Mouse (Mus musculus) kidney, postnatal 14 days (tissue): Measurements from ENCODE around the gene Bco1.

ENCODE experiments used
- DNase-seq: peaks from one replicate; pipeline ENCODE4 v3.0.0; 2022; ENCODE audit warnings: mixed read lengths

The Bco1 gene

DNA sequence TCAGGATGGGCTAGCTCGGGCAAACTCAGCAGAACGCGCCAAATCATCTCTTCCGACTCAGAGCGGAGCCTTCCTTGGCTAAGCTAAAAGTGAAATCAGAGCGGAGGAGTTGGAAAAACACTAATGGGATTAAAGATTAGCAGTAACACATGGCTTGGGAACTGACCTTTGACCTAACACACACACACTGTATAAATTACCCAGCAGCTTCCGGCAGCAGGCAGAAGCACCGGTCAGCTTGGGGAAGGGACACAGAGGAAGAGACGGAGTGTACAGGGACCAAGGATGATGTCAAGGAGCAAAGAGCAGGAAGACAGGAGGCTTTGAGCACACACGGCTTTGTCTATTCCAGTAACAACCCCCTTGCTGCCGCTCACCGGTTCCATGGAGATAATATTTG, at the start of gene Bco1:
Bco1 (plus strand) TSS at position 208 of the 400 bp plus-strand sequence.
- DNase-seq, result peak; percentile 76

DNA sequence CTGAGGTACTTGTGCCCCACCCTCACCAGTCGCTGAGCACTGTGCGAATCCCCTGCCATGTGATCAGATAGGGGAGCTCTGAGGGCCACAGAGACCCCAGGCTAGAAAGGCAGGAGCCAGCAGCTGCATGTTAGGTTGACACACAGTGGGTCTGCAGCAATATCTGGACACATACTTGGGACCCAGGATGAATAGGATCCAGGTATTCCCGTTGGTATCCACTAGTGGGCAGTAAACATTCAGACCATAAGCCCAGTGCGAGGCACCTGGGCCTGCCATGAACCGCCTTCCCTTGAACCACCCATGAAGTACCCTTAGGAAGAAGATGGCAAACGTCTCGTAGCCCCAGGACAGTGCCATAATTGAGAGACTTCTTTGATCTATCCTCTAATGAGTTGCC, 46.2 kb upstream of the Bco1 start:
- DNase-seq, result no peak

DNA sequence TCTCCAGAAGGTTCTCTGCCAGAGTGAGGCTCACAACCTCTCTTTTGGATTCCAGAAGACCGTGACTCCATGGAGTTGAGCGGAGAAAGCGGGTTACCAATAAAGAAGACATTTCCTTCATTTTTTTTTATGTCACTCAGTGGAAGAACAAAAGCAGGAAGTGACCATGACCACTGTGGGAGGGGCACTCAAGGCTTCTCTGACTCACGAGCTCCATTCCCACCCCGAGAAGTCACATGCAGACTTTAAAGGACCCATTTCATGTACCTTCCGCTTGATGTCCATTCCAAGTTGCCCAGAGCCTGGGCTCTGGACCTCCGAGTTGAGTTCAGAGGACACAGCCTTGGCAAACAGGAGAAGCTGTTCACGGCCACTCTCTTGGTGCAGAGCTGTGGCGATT, 44.9 kb upstream of the Bco1 start:
- DNase-seq, result no peak

DNA sequence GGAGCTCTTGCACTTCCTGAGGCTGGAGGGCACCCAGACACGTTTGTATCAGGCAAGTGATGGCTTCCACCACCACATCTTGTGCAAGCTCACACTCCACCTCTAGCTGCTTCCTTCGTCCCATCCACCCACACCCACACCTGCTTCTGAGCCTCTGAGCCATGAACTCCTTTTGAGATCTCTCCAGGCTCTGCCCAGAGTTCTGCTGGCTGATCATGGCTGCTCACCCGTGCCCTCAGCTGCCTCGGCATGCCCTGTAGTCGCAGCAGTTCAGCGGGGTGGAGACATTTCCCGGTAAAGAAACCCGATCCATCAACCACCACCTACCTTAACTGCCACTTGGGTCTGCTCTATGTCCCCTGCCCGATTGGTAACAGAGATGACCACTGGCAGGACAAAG, 44.3 kb upstream of the Bco1 start:
- DNase-seq, result no peak

DNA sequence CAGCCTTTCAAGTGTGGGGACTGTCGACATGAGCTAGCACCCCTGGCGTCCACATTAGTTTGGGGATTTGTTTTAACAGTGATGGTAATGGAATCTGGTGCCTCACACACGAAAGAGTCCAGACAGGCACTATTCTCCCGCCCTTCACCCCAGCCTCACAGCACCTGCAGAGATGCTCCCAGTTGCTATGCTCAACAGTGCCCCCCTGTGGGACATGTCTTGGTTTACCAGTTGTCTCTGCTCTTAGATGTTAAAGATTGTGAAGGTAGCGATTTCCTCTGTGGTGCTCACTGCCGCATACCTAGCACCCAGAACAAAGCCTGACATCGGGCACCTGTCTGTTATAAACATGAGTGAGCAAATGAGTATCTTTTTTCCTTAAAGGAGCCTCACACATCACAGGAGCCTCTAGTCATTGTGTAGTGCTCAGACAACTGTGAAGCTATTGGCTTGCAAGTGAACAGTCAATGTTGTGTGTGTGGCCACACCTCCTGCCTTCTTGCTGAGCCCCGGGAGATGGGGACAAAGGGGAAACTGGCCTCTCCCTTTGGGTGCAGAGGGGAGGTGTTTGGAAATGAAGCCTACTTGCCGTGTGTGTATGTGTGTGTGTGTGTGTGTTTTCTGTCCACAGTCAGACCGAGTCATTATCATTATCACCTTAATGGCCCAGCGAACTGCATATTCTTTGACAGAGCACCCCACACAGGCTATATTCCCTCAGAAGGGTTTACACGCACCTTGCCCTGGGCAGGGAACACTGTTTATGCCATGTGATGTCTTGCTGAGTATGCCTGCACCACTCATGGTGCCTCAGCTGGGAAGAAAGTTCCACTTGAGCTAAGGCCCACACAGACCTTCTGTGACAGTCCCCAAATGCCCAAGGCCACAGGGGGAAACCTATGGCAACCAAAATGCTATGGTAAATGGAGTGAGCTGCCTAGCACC, 42.2 kb upstream of the Bco1 start:
- DNase-seq, result no peak

GRCm38 (mm10) chr8:117054146-117054545, 41.5 kb upstream of the Bco1 start:
- DNase-seq, result no peak

DNA sequence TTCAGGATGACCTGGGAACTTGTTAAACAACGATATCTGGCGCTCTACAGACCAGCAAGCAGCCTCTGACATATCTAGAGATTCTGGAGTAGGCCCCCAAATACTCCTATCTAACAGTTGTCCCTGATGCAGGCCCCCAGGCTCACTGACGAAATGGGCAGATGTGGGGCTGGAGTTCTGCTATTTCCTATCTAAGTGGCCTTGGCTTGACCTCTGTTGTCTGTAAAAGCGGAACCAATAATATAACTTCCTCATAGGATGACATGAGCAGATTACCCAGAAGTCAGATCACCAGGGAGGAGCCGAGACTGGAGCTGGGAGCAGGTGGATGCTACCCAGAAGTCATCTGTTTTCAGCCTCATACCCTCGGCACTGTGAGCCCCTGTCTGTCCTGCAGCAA, 40.6 kb upstream of the Bco1 start:
- DNase-seq, result no peak

GRCm38 (mm10) chr8:117059021-117059420, 36.6 kb upstream of the Bco1 start:
- no peak for DNase-seq

- peak; percentile 8 for DNase-seq
Observed at GRCm38 (mm10) chr8:117060306-117060705, 35.3 kb upstream of the Bco1 start.

DNA sequence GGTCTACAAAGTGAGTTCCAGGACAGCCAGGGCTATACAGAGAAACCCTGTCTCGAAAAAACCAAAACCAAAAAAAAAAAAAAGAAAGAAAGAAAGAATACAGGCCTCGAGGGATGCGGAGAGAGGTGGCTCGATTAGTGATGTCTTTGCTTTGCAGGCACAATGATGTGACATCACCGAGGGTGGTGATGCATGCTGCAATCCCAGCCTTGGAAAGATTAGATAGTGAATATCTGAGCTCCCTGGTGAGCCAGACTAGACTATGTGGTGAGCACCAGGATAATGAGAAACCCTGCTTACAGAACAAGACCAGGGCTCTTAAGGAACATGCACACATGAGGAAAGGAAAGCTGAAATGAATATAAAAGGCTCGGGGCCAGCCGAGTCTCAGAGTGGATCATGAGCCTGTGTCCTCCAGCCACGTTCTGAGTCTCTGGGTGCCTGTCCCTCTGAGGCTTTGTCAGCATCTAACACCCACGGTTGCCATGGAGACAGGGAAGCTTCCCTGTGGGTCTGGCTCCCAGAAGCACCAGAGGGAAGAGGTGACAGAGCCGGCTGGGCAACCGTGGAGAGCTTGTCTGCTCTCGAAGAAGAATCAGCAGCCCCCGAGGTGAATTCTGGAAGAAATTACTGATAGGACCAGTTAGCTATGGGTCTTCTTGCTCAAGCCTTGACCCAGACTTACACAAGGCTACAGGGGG, 34.3 kb upstream of the Bco1 start:
- no peak for DNase-seq

DNA sequence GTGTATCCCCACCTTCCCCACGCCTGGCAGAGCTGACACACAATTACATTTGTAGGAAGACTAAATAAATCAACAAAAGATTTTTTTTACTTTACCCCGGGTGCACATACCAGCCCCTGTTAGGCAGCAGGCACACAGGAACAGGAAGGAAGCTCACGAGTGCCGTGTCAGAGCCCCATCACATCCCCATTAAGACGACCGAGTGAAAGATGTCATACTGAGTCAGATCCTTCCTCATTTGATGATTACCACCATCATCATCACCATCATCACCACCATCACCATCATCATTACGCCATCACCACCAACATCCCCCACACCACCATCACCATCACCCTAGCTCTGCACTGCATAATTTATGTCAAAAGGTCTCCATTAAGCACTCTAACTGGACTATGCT, 28.7 kb upstream of the Bco1 start:
- no peak for DNase-seq

DNA sequence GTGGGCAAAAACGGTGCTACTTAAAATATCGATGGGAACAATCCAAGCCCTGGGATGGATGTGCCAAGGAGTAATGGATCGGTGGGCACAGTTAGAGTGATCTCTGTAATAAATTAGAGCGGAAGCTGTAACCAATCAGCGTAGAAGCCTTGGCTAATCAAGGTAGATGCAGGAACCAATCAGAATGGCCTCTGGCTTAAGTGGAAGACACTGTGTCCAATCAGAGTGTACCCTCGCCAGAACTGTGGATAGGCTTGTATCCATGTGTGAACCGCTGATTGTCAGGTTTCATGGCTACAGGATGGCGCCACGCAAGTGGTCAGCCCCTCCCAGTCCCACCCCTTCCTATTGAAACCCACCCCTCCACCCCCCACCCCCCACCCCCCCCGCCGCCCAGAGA, 28.3 kb upstream of the Bco1 start:
- no peak for DNase-seq

DNA sequence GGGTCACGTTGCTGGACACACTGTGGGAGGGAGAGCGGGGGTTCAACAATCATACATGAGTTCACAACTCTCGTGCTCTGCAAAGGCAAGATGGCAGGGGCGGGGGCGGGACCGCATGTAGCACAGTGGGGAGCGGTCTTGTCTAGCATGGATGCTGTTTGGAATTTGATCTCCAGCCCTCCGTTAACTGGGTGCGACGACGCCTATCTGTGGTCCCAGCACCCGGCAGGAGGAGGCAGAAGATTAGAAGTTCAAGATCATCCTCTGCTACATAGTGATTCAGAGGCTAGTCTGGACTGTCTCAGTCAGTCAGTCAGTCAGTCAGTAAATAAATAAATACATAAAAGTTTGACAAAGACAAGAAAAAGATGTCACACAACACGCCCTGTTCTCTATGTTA, 27.4 kb upstream of the Bco1 start:
- DNase-seq, result no peak

GRCm38 (mm10) chr8:117069708-117070107, 25.9 kb upstream of the Bco1 start:
- no peak for DNase-seq

GRCm38 (mm10) chr8:117074350-117075182, 21.1 kb upstream of the Bco1 start:
- DNase-seq, result no peak

DNA sequence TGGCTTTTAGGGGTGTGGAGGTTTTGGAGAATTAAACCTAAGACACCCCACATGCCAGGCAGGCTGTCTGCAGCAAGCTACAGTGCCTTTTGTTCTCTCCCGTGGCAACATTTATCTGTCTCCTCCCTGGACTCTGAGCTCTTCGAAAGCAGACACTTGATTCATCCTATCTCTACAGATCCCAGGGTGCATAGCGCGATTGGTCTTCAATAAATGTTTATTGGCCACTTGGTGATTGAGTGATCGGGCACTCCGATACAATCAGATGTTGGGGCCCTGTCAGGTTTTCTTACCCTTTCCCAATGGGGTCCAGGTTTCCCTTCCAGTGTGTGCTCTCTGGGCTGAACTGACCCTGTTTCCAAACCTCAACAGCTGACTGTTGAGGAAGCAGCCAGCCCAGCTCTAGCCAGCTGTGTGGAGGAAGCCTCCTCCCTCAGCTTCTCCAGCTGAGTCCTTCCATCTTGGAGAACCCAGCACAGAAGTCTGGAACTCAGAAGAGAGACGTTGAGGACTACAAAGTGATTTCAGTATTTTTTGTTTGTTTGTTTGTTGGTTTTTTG, 17.2 kb upstream of the Bco1 start:
- DNase-seq, result no peak

- DNase-seq, result no peak
Observed at GRCm38 (mm10) chr8:117079652-117080051, 16.0 kb upstream of the Bco1 start.

DNA sequence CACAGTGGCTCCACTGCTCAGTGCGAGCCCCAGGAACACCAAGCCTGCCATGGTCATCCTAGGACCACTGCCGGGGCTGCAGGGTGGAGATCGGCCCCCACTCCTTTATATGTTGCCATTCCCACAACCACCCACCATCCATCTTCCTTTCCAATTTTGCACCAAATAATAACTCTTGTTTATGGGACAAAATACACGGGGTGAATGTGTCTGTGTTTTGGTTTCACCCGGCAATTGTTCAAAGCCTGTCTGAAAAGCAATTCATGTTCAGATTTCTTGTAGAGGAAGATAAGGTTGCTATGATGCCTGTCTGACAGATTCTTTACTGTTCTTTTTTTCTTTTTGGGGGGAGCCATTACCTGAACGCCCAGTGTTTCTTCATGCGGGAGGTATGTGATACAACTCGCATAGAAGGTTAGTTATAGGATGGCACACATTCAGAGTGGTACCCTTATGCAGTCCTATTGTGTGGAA, 13.2 kb upstream of the Bco1 start, which contains the start of gene Pkd1l2:
Pkd1l2 (minus strand) TSS at position 51 of the 474 bp plus-strand sequence.
- DNase-seq, result no peak

DNA sequence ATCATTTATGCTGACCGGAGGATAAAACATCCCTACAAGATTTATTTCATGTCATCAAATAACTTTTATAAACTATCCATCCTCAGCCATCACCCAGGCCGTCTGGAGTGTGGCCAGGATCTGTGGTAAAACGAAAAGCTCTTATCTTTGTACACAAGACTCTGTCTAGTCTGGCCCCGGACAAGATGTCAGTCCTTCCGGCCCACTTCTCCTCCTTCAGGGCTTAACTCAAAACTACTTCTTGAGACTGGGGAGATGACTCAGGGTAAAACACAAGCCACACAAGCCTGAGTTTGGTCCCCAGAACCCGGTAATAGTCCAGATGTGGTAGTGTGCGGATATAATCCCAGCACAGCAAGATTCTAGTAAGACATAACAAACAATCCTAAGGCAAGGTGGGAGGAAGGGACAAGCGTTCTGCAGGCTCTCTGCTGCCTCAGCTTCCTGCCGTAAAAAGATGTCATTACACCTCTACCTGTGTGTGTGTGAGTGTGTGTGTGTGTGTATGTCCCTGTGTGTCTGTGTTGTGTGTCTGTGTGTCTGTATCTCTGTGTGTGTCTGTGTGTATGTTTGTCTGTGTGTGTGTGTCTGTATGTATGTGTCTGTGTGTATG, 12.6 kb upstream of the Bco1 start:
- DNase-seq, result peak; percentile 10

DNA sequence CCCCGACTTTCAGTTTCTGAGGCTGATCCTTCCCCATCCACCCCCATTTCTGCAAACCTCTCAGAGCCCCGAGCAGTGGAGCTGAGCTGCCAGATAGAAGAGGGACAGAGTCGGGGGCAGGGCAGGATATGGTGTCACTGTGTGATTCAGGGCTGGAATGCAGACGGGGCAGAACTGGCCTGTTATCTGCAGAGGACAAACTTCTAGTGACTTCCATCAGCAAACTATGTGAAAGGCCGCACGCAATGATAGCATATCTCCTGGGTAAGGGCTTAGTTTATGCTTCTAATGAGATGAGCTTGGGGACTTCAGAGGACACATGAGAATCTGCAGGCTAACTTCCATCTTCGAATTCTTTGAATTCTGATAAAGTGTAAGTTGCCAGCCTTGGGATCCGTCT, 10.1 kb upstream of the Bco1 start:
- peak; percentile 28 for DNase-seq

DNA sequence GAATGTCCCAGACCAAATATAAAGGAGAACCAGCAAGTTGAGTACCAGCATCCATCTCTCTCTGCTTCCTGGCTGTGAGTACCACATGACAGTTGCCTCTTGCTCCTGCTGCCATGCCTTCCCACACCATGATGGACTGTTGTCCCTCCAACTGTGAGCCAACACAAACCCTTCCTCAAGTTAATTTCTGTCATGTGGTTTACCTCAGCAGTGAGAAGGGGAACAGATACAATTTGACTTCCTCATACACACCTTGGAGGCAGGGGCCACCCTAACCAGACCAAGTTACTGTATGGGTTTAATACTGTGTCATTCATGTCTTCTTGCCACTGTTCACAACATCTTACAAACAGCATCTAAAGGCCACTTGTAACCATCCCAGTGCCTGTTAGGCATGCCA, 8.6 kb upstream of the Bco1 start:
- no peak for DNase-seq

- DNase-seq, result no peak
Observed at GRCm38 (mm10) chr8:117089802-117090201, 5.9 kb upstream of the Bco1 start.
